In genomic region chr17:50020211-50021001, GRCm38 (mm10) we compare ENCODE assay signal across 8 mouse cellular contexts.
A peak's percentile ranks its signal among the peaks of the same experiment; 100 is the strongest.
DNase-seq lines count a peak whose midpoint lies in the region; ATAC-seq and TF ChIP-seq lines count a peak whose summit lies in the region.

No protein-coding gene starts in this region.

- H3K4me1 ChIP-seq in lung, embryonic 14.5 days (ENCODE audit: insufficient read depth) = no peaks in the 10 kb centered on the region; the same call in 1 of the 2 replicates
- H3K4me1 ChIP-seq in lung, adult 2 months (ENCODE audit: control insufficient read depth, insufficient read depth, low read length) = peaks cover 2% of the 10 kb centered on the region
- peaks cover 28% of the 10 kb centered on the region for H3K4me1 ChIP-seq in forebrain, embryonic 11.5 days (replicated peaks; ENCODE audit: control insufficient read depth, insufficient read depth, low read length)
- H3K4me1 ChIP-seq in limb, embryonic 13.5 days = no peaks in the 10 kb centered on the region; the same call in 1 of the 2 replicates
- H3K4me1 ChIP-seq in kidney, embryonic 14.5 days (ENCODE audit: control insufficient read depth, insufficient read depth, low read length) = no peaks in the 10 kb centered on the region

- peak; percentile 75; the same call in 1 of the 2 replicates for ATAC-seq in lung, embryonic 14.5 days (ENCODE audit: insufficient read depth)
- ATAC-seq in forebrain, embryonic 11.5 days (replicated peaks; ENCODE audit: low FRiP score) = peak; percentile 72
- ATAC-seq in limb, embryonic 13.5 days (ENCODE audit: low FRiP score, low read depth) = no peak
- no peak for ATAC-seq in kidney, embryonic 14.5 days (ENCODE audit: low FRiP score, low TSS enrichment)

- H3K27ac ChIP-seq in lung, embryonic 14.5 days (ENCODE audit: low read depth) = peak overlapping the region; percentile 67; the same call in 1 of the 2 replicates
- peak overlapping the region; percentile 72 for H3K27ac ChIP-seq in forebrain, embryonic 11.5 days (ENCODE audit: low read depth, low read length)
- no peak overlapping the region for H3K27ac ChIP-seq in limb, embryonic 13.5 days
- no peak overlapping the region for H3K27ac ChIP-seq in kidney, embryonic 14.5 days (ENCODE audit: low read depth, low read length)

- no peaks in the 10 kb centered on the region for H3K9me3 ChIP-seq in lung, embryonic 14.5 days (ENCODE audit: low read depth, low read length)
- no peaks in the 10 kb centered on the region for H3K9me3 ChIP-seq in forebrain, embryonic 11.5 days (ENCODE audit: control insufficient read depth, low read length)
- no peaks in the 10 kb centered on the region for H3K9me3 ChIP-seq in limb, embryonic 13.5 days
- no peaks in the 10 kb centered on the region for H3K9me3 ChIP-seq in kidney, embryonic 14.5 days (ENCODE audit: control insufficient read depth, low read length)

- no peak for TF ChIP-seq CTCF in lung, embryonic 14.5 days (IDR thresholded peaks at IDR 0.05; ENCODE audit: low read depth)
- no peak for TF ChIP-seq CTCF in lung, adult 2 months (IDR thresholded peaks at IDR 0.05; ENCODE audit: insufficient read depth, low read length)

- no peaks in the 10 kb centered on the region for H3K27me3 ChIP-seq in lung, embryonic 14.5 days (ENCODE audit: insufficient read depth, low read length)
- H3K27me3 ChIP-seq in forebrain, embryonic 11.5 days (ENCODE audit: control insufficient read depth, insufficient read depth, low read length) = no peaks in the 10 kb centered on the region
- H3K27me3 ChIP-seq in limb, embryonic 13.5 days = no peaks in the 10 kb centered on the region
- no peaks in the 10 kb centered on the region for H3K27me3 ChIP-seq in kidney, embryonic 14.5 days (ENCODE audit: control insufficient read depth, insufficient read depth, low read length)

- no peak overlapping the region for H3K4me3 ChIP-seq in lung, embryonic 14.5 days (ENCODE audit: low read depth, low read length)
- H3K4me3 ChIP-seq in lung, adult 2 months (replicated peaks; ENCODE audit: extremely low read depth, low read depth, low read length) = no peak overlapping the region
- H3K4me3 ChIP-seq in forebrain, embryonic 11.5 days (ENCODE audit: low read depth, low read length) = no peak overlapping the region
- no peak overlapping the region for H3K4me3 ChIP-seq in limb, embryonic 13.5 days
- no peak overlapping the region for H3K4me3 ChIP-seq in kidney, embryonic 14.5 days (ENCODE audit: low read length)

- no peak for TF ChIP-seq POLR2A in lung, adult 2 months (IDR thresholded peaks at IDR 0.05; ENCODE audit: borderline replicate concordance, extremely low read depth, low read depth, low read length)

- H3K4me2 ChIP-seq in lung, embryonic 14.5 days = no peak overlapping the region
- H3K4me2 ChIP-seq in forebrain, embryonic 11.5 days (ENCODE audit: low read depth, low read length, severe bottlenecking) = no peak overlapping the region
- H3K4me2 ChIP-seq in limb, embryonic 13.5 days (replicated peaks) = no peak overlapping the region
- no peak overlapping the region for H3K4me2 ChIP-seq in kidney, embryonic 14.5 days (replicated peaks; ENCODE audit: low read depth, low read length)

- 46% methylated on average over 16 of the region's 16 CpGs for WGBS in lung, embryonic 14.5 days
- WGBS in lung, adult 2 months = 53% methylated on average over 16 of the region's 16 CpGs
- WGBS in forebrain, embryonic 11.5 days = 52% methylated on average over 16 of the region's 16 CpGs
- WGBS in limb, embryonic 13.5 days = 62% methylated on average over 16 of the region's 16 CpGs
- WGBS in kidney, embryonic 14.5 days = 56% methylated on average over 16 of the region's 16 CpGs

- H3K9ac ChIP-seq in lung, embryonic 14.5 days = no peak overlapping the region
- H3K9ac ChIP-seq in forebrain, embryonic 11.5 days (ENCODE audit: low read length) = peak overlapping the region; percentile 27; the same call in 1 of the 2 replicates
- 0 out of 2 replicates have a peak overlapping the region, but pooled peaks have one; percentile 25 for H3K9ac ChIP-seq in limb, embryonic 13.5 days
- H3K9ac ChIP-seq in kidney, embryonic 14.5 days (ENCODE audit: low read depth, low read length) = no peak overlapping the region

- no peak for DNase-seq in lung, embryonic 14.5 days
- no peak for DNase-seq in lung, adult 2 months
- peak; percentile 92 for DNase-seq in c-Kit-positive CD71-positive TER-119-positive erythroid progenitor cells, embryonic 14.5 days (ENCODE audit: low spot score)
- peak; percentile 69 for DNase-seq in forebrain, embryonic 11.5 days (ENCODE audit: low spot score)
- DNase-seq in retina, embryonic 14.5 days (ENCODE audit: low spot score) = peak; percentile 82
- no peak for DNase-seq in gastrocnemius, adult 18-20 months (ENCODE audit: low spot score)

- H3K36me3 ChIP-seq in lung, embryonic 14.5 days (ENCODE audit: insufficient read depth) = no peaks in the 10 kb centered on the region
- H3K36me3 ChIP-seq in forebrain, embryonic 11.5 days (ENCODE audit: control insufficient read depth, insufficient read depth, low read length) = no peaks in the 10 kb centered on the region
- H3K36me3 ChIP-seq in limb, embryonic 13.5 days = no peaks in the 10 kb centered on the region
- no peaks in the 10 kb centered on the region for H3K36me3 ChIP-seq in kidney, embryonic 14.5 days (ENCODE audit: control insufficient read depth, insufficient read depth, low read length)

Comparison
In these comparisons a context has a peak if more than half of its experiments do, and no peak if none do; other contexts are left out.
1. ATAC-seq: peak in lung, embryonic 14.5 days (single experiment) and forebrain, embryonic 11.5 days (single experiment); none in limb, embryonic 13.5 days (single experiment) and kidney, embryonic 14.5 days (single experiment).
2. DNase-seq: peak in c-Kit-positive CD71-positive TER-119-positive erythroid progenitor cells, embryonic 14.5 days (single experiment), forebrain, embryonic 11.5 days (single experiment) and retina, embryonic 14.5 days (single experiment); none in lung, embryonic 14.5 days (single experiment), lung, adult 2 months (single experiment) and gastrocnemius, adult 18-20 months (single experiment).
3. H3K27ac ChIP-seq: peak in lung, embryonic 14.5 days (single experiment) and forebrain, embryonic 11.5 days (single experiment); none in limb, embryonic 13.5 days (single experiment) and kidney, embryonic 14.5 days (single experiment).
4. H3K9ac ChIP-seq: peak in forebrain, embryonic 11.5 days (single experiment) and limb, embryonic 13.5 days (single experiment); none in lung, embryonic 14.5 days (single experiment) and kidney, embryonic 14.5 days (single experiment).